9 mouse cellular contexts compared by ENCODE assay signal in genomic region chr8:122697181-122697581, GRCm38 (mm10). TPM values are rescaled to one million over a fixed set of nuclear protein-coding genes. Genes with fewer than 3 reads are reported as not detected.
DNase-seq lines count a peak whose midpoint lies in the region; ATAC-seq and TF ChIP-seq lines count a peak whose summit lies in the region.
"Had no signal": no experiment of that assay in that cellular context is flagged by ENCODE, and none has a peak within 500 bp of the region (broad histone marks: within the 10 kb centered on the region; RNA-seq: fewer than 3 reads in every experiment).

No protein-coding gene starts in this region.

- no peak overlapping the region for H3K4me3 ChIP-seq in left cerebral cortex, adult 2 months
- H3K4me3 ChIP-seq in brown adipose tissue, adult 24 weeks (ENCODE audit: insufficient read depth, low read depth, low read length), result peak overlapping the region; percentile 41
- H3K4me3 ChIP-seq: midbrain, embryonic 12.5 days had no signal

- ATAC-seq in CD4-positive, CD25-positive, alpha-beta regulatory T cell, adult 4 months, result no peak
- 0 out of 2 replicates have a peak, but pooled peaks have one; percentile 20 for ATAC-seq in megakaryocyte-erythroid progenitor cell, adult 5-6 weeks (replicated peaks; ENCODE audit: low FRiP score, low TSS enrichment, poor library complexity, severe bottlenecking)
- ATAC-seq in activated CD4-positive, CD25-positive, alpha-beta regulatory T cell, adult 4 months, result no peak

- DNase-seq in CD4-positive, CD25-positive, alpha-beta regulatory T cell, adult 2 months (ENCODE audit: low read depth, low spot score), result peak; percentile 26
- peak; percentile 28 to 50 for DNase-seq in left cerebral cortex, adult 2 months (ENCODE audit: extremely low spot score in 1 of 2, low spot score in 2 of 2)
- DNase-seq in left cerebral cortex, adult 11 months (ENCODE audit: low spot score), result no peak
- peak; percentile 71 for DNase-seq in kidney, adult 18-20 months

- no peak overlapping the region for H3K27ac ChIP-seq in left cerebral cortex, adult 2 months
- H3K27ac ChIP-seq in brown adipose tissue, adult 24 weeks (replicated peaks; ENCODE audit: low read depth, low read length), result peak overlapping the region; percentile 86
- H3K27ac ChIP-seq: midbrain, embryonic 12.5 days had no signal

- peak; percentile 87 for TF ChIP-seq CTCF in left cerebral cortex, adult 2 months (IDR thresholded peaks at IDR 0.05)

- intact Hi-C loops in left cerebral cortex, adult 2 months (cut with DNase I), result no loop called here

- H3K4me1 ChIP-seq in brown adipose tissue, adult 24 weeks (ENCODE audit: control insufficient read depth, insufficient read depth, insufficient read length, low read length), result peaks cover 60% of the 10 kb centered on the region
- H3K4me1 ChIP-seq: midbrain, embryonic 12.5 days had no signal

RNA-seq across cellular contexts. Expression of gene Cbfa2t3, which starts 1.7 kb away (rescaled TPM):
- under 1 TPM in 1 of 2 experiments, not detected in 1; 0.25 TPM for polyA plus RNA-seq in CD4-positive, CD25-positive, alpha-beta regulatory T cell, adult 4 months (2017; shearing (Covaris generic))
- total RNA-seq in left cerebral cortex, adult 2 months (2021), result 10 to 100 TPM; 32.8 to 48.8 TPM
- 10.1 and 22.7 TPM in 2 replicates for polyA plus RNA-seq in brown adipose tissue, adult 24 weeks (2012; ENCODE audit: insufficient read depth, insufficient read length, missing spikeins)
- 78.3 and 79.6 TPM in 2 replicates for total RNA-seq in megakaryocyte-erythroid progenitor cell, adult 5-6 weeks (2014; fragmentation: Nextera tagmentation)
- total RNA-seq in megakaryocyte-erythroid progenitor cell, adult 5-6 weeks (2017), result 7.8 and 15.4 TPM in 2 replicates
- polyA plus RNA-seq in activated CD4-positive, CD25-positive, alpha-beta regulatory T cell, adult 4 months (2017; shearing (Covaris generic)), result under 1 TPM; 0.08 to 0.28 TPM
